Mouse (Mus musculus) urinary bladder, postnatal 4 days (tissue): ENCODE data around the gene Lypd9.
"Not testable (repeated sequence)": the region's sequence is repeated elsewhere in the genome, so short reads cannot be mapped to it uniquely, and the experiment has no call there.

Experiments
- DNase-seq, 2 experiments: peaks; one replicate each; pipeline ENCODE4 v3.0.0; 2021 to 2022; ENCODE audit warnings: low spot score in 2 of 2

Gene Lypd9

GRCm38 (mm10) chr11:58452759-58453158, at the start of gene Lypd9:
Lypd9 (minus strand) TSS chr11:58452923.
- DNase-seq = peak in 1 of 2 experiments; percentile 35

DNA sequence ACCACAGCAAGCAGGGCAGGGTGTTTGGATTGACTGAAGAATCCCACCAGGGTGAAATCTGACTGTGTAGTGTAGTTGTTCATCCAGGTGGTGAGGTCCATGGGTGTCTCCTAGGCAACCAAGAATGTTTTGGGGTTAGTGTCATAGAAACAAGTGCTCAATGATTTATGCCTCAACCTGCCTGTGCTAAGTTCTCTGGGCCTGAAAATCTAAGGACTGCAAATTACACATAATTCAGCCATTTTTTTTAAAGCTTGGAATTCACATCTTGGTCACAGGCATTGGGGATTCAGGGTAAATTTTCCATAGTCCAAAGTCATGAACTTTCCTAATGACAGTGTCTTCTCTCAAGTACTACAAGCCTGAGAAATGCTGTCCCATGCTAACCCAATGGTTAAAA, 49.7 kb upstream of the Lypd9 start, which contains the start of gene Olfr331:
Gene Olfr331 (minus strand): TSS at position 101 of the 400 bp plus-strand sequence.
- not testable (repeated sequence) for DNase-seq

DNA sequence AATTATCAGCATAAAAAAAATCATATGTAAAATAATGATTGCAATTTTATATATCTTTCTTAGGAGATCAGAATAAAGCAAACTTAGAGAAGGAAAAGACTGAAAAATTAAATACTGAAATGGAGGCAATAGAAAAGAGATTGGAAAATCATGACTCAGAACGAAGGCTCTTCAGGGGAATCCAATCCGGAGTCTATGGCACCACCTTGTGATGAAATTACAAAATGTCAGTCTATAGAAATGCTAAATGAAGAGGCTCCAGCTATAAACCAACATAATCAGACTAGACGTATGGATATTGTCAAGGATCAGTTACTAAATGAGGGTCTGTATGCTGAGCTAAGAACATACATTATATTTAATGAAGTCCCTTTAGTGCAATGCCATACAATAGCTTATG, 46.6 kb upstream of the Lypd9 start:
- DNase-seq = no peak

DNA sequence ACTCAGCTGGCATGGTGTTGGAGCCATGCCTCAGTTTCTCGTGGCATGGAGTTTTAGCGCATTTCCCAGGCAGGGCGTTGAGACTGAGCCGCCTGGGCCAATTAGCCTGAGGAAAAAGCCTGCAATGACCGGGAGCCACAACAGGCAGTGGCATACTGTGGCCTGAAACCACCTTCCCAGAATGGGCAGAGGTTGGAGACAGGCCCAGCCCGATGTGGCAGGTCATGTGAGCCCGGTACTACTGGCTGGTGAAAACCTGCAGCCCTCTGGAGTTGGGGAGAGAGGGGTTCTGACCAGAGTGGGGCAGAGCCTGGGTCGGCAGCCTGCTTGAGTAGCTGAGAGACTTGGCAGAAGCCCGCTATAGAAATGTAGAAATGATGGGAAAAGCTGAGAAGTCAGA, 46.0 kb upstream of the Lypd9 start:
- no peak for DNase-seq

- no peak for DNase-seq
Measured at GRCm38 (mm10) chr11:58492455-58492854, 39.7 kb upstream of the Lypd9 start, which contains the start of gene Olfr332. Olfr332 (minus strand) TSS chr11:58492555.

DNA sequence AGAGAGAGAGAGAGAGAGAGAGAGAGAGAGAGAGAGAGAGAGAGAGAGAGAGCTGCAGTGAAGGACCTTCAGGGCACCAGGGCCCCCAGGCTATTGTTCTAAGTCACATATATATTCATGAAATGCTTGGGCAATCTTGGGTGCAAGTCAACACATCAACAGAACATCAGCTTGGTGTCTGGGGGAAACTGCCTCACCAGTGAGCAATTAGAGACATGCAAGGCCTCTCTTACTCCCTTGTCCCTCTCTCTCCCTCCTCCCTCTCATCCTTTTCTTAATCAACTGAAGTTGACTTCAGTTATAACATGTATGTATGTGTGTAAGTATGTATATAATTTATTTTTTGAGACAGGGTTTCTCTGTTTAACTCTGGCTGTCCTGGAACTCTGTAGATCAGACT, 9.4 kb upstream of the Lypd9 start, which contains the start of gene Olfr30:
Gene Olfr30 (minus strand): TSS at position 101 of the 400 bp plus-strand sequence.
- DNase-seq = no peak

GRCm38 (mm10) chr11:58453592-58453991, 869 bp upstream of the Lypd9 start:
- peak in 1 of 2 experiments; percentile 51 for DNase-seq

DNA sequence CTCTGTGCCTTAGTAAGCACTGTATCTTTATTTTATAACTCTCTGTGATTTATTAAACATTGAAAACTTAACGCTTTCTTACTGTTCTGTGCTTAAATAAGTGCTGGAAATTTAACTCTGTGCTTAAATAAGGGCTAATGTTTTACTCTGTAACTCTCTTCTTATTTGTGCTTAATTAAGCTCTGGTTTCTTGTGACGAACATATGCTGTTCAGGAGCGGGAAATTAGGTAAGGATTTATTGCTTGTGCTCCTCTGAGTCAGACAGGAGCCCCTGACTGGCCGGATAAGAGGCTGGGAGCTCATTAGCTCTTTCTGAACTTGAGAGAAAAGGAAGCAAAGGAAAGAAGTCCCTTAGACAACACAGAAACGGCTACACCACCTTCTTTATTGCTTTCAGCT, 14.9 kb downstream of the Lypd9 start:
- DNase-seq = no peak

DNA sequence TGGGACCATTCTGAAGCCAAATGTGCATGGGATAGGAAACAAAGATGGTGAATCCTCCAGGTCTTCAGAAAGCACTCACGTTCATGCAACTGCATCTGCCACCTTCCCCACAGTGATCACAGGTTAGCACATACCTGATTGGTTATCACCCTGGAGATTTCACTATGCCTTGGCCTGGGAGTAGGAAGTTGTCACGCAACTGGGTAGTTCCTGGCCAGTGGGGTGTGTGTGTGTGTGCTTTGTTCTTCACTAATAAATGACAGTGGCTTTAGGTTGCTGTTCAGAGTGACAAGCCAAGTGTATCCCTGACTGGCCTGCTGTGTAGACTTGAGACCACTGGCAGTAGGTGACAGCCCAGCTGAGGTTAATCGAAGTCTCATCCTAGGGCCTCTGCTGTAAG, 20.5 kb downstream of the Lypd9 start, which contains the start of gene Gm12253:
Gene Gm12253 (plus strand): TSS at position 301 of the 400 bp plus-strand sequence.
- no peak for DNase-seq

DNA sequence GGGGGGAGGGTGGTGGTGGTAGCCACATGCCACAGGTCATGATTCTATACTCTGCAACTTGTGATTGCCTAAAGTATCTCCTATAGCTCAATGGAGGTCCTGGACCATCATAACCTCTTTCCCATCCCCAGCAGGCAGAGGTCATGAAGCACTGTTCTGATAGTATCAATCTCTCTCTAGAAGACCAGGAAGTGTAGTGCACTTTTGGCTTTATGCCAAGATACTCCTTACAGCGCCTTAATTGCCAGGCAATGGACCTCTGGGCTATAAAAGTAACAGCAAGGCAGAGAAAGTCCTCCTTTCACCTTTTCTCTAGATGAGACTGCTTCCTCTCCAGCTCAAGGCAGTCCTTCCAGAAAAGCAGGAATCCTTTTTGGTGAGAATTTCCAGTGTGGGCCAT, 31.9 kb downstream of the Lypd9 start, which contains the start of gene 1810065E05Rik:
Gene 1810065E05Rik (plus strand): TSS at position 297 of the 400 bp plus-strand sequence.
- no peak for DNase-seq

DNA sequence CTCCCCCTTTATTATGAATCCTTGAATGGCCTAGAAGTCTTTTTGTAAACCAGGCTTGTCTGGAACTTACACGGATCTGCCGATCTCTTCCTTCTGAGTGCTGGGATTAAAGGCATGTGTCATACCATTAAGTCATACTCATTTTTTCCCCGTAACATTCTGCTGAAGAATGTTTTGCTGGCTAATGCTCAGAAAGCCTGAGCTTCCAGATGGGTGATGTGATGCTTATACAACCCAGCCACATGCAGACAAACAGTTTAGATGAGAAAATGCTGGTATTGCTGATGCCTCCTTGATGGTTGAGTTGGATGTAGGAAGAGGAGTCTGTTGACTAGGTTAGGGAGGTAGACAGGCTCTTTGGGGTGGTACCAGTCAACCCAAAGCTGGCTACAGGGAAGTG, 34.4 kb downstream of the Lypd9 start:
- DNase-seq = no peak

DNA sequence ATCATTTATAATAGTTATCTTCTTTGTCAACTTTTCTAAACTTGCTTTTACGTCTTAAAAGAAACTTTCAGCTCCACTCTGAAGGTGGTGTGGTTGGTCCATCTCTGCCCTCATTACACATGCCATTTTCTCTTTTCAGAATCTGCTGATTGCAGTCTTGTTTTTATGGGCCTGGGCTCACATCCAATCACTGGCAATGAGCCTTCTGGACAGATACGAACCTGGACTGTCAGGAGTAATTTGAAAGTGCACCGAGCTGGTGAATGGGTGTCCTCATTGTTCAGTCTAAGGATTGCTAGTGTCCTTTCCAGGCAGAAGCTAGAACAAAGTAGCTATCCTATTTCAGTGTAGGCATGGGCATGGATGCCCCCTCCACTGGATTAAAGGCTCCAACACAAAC, 44.7 kb downstream of the Lypd9 start:
- no peak for DNase-seq

DNA sequence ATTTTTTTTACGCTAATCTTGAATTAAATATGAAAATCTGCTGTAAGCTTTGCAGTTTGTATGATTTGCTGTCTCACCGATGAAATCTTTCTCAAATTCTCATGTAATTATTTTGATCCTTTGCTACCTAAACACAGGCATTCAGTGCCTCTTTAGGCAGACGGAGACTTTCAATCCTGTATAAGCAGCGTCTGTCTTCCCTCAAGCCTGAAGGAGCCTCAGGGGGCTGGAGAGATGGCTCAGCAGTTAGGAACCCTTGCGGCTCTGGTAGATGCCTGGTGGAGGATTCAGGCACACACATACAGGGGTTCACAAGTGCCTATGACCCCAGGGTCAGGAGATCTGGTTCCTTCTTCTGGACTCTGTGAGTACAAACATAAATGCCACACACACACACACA, 52.1 kb downstream of the Lypd9 start:
- DNase-seq = no peak

- DNase-seq = no peak
Measured at GRCm38 (mm10) chr11:58399985-58400645, 52.6 kb downstream of the Lypd9 start.
